Mouse (Mus musculus) frontal cortex, postnatal 10 days (tissue): ENCODE measurements around the gene Sgsm1.

Source experiments
- DNase-seq, 2 experiments: peaks; one replicate each; pipeline ENCODE4 v3.0.0; 2022; ENCODE audit warnings: low spot score in 2 of 2, mixed read lengths in 1 of 2

Gene Sgsm1

GRCm38 (mm10) chr5:113323784-113324638 lies 13.4 kb upstream of the Sgsm1 start:
- no peak for DNase-seq

DNA sequence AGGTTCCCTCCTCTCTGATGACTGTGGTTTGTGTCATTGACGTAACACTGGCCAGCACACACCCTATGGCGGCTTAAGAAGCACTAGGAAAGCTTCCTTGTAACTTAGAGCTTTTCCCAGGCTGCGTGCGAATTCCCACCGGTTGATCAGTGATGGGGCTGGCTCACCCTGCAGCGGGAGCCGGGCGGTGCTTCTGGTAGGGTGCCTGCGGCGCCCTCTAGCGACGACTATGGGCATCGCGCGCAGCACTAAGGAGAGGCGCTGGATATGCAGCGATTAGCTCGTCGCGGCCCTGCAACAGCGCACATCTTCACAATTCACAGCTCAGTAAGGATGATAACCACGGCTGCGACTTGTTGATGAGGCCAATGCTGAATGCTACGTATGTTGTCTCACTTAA lies 3.4 kb upstream of the Sgsm1 start:
- DNase-seq: peak; percentile 71 to 86

- no peak for DNase-seq
Measured at GRCm38 (mm10) chr5:113309491-113310376, 852 bp downstream of the Sgsm1 start.

DNA sequence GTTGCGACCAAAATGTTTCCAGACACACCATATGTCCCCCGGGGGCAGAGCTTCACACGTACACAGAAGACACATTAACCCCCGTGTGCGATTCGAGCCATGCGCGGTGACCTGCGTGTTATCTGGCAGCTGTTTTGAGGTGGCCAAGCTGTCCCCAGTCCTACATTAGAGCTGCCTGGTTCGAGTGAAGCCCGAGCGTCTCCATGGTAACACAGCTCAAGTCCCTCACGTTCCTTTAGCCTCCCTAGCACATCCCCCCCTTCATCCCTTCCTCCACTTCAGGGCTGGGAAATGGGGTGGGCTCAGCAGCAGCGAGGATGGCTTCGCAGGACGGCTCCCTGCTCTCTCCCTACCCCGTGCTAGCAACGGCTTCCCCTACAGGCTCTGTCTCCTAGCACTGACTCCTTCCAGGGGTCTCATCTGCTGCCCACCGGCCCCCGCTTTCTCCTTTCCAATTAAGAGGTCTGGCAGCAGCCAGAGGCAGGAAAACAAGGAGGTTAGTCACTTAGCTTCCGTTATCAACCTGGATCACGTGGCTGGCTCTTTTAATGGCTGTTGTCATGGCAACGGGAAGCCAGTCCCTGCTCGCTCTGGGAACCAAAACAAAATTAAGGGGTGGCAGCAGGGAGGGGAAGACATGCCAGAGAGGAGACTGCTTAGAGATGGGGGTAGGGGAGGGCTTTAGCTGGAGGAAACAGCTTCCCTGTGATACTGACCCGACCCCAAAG lies 3.7 kb downstream of the Sgsm1 start:
- DNase-seq: peak; percentile 71 to 83

GRCm38 (mm10) chr5:113304527-113304926 lies 6.1 kb downstream of the Sgsm1 start:
- no peak for DNase-seq

DNA sequence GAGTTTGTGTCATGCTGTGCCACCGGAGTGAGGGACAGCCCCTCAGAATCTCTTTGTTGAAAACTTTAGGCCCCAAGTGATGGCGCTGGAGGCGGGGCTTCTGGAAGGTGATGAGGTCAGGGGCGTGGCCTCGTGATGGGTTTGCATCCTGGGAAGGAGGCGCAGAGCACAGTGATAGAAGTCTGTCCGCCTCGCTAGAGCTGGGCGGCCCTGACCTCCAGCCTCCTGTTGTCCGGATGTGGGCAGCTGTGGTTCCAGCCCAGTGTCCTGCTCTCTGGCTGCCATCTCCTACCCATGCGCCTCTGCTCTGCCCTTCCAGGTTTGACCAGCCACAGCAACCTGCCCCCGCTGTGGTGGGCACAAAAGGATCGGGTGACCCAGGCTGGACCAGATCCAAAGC lies 8.7 kb downstream of the Sgsm1 start:
- DNase-seq: no peak

GRCm38 (mm10) chr5:113300148-113300889 lies 10.3 kb downstream of the Sgsm1 start:
- peak in 1 of 2 experiments; percentile 84 for DNase-seq

GRCm38 (mm10) chr5:113299433-113299832 lies 11.2 kb downstream of the Sgsm1 start:
- DNase-seq: no peak

GRCm38 (mm10) chr5:113298826-113299225 lies 11.8 kb downstream of the Sgsm1 start:
- DNase-seq: no peak

GRCm38 (mm10) chr5:113298040-113298439 lies 12.5 kb downstream of the Sgsm1 start:
- no peak for DNase-seq

- DNase-seq: no peak
Measured at GRCm38 (mm10) chr5:113295791-113296190, 14.8 kb downstream of the Sgsm1 start.

DNA sequence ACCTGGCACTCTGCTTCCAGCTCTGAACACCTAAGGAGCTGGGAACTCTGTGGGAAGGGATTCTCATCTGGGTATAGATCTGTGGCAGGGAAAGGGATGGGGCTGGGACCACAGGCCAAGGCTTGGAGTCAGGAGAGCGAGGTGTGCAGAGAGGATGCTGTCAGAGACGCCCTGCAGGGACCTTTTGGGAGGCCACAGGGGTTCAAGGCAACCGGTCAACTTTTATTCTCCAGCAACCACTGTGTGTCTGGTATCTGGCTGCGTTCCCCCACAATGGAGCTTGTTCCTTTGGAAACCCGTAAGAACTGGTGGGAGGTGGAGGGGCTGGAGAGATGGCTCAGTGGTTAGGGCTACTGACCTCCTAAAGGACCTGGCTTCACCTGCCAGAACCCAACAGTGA lies 16.0 kb downstream of the Sgsm1 start:
- DNase-seq: no peak

- no peak for DNase-seq
Measured at GRCm38 (mm10) chr5:113293446-113293845, 17.1 kb downstream of the Sgsm1 start.

DNA sequence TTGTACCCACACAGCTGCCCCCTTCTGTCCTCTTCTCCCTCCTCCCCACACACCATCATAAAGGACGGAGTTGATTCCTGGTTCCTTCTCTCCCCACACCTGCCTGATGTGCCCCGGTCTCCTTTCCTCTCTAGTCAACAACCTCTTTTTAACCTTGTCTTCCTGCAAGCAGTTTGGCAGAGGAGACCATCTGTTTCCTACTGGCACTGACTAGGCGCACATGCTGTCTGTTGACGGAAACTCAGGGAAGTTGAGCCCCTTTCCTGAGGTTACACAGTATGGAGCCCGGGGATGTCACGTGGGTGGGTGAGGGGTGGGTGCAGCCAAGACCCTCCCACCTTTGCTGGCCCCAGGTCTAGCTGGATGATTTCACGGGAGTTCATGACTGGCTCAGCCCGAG lies 17.8 kb downstream of the Sgsm1 start:
- DNase-seq: no peak

- DNase-seq: no peak
Measured at GRCm38 (mm10) chr5:113292179-113292578, 18.4 kb downstream of the Sgsm1 start.

DNA sequence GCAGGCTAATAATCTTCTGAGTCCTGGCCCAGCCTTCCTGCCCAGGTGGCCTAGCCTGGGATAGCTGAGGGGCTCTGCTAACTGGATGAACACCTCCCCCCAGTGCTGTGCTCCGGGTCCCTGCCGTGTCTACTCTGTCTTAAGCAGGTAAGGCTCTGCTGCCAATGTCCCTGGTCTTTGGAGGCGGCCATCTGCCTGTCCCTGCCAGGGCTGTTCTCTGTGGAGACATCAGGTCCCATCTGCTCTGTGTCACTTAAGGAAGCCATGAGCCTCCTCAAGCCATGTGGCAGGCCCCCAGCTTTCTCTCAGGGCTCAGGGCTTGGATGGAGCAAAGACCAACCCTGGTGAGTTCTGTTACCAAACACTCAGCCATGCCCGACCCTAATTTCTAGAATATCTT lies 19.5 kb downstream of the Sgsm1 start:
- no peak for DNase-seq

DNA sequence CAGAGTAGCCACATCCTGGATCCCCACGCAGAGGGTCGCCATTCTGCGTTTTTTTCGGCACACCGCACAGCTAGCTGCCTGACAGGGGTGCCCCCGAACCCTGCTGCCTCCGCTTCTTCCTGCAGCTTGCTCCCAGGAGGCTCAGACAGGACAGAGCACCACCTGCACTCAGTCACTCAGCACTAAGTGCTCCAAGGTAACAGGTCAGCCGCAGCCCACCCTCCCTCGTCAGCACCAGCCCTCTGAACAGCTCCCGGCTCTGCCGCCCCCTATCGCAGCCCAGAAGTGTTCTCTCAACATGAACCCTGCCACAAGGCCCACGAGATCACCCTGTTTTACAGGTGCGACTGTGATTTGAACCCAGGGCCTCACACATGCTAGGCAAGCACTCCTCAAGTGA lies 20.4 kb downstream of the Sgsm1 start:
- DNase-seq: no peak

- no peak for DNase-seq
Measured at GRCm38 (mm10) chr5:113288490-113288889, 22.1 kb downstream of the Sgsm1 start.

- DNase-seq: no peak
Measured at GRCm38 (mm10) chr5:113287762-113288161, 22.8 kb downstream of the Sgsm1 start.

DNA sequence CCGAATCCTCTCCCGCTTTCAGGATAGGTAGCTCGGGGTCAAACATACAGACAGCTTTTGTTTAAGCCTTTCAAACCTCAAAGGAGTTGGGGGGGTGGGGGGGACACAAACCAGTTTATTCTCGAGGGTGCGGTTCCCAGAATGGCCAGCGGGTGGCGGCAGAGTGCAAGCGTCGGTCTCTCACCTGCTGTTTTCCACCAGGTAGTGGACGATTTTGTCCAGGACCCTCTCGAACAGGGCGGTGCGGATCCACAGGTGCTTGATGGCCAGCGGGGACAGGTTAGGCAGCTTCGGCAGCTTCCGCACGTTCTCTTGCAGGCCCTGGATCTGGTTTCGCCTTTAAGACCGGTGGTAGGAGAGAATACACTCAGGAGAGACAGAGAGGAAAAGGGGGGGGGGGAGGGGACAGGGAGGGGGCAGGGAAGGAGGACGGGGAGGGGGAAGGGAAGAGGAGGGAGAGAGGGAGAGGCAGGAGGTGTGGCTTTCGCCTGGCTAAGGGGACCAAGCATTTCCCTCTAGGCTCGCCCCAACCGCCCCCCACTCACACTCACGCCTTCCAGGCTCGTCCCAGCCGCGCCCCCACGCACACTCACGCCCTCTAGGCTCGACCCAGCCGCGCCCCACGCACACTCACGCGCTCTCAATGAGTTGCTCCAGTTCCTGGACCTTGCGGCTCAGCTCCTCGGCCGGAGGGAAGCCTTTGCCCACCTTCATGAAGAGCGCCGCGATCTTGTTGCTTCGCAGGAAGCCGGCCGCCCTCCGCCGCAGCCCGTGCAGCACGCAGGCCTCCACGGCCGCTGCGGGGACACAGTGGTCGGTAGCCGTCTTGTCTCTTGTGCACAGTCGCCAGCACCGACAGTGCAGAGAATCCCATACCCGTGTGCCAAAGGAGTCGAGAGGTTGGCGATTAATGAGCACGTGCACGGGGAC lies 23.7 kb downstream of the Sgsm1 start:
- peak in 1 of 2 experiments; percentile 69 for DNase-seq
